Mouse (Mus musculus) heart, embryonic 10.5 days (tissue): ENCODE measurements around the gene Lrit3. TPM values are rescaled to one million over a fixed set of nuclear protein-coding genes. Genes with fewer than 3 reads are reported as not detected.
"Not testable (repeated sequence)": the region's sequence is repeated elsewhere in the genome, so short reads cannot be mapped to it uniquely, and the experiment has no call there.

Experiments
- DNase-seq: peaks from one replicate; pipeline ENCODE4 v3.0.0-alpha.2; 2017; ENCODE audit warnings: low spot score
- H3K27ac ChIP-seq: fragments of 300-500 bp; sonication (generic); 2 replicates; pipeline ENCODE4 v1.5.1; 2016; ENCODE audit warnings: mild to moderate bottlenecking
- H3K27me3 ChIP-seq: fragments of 300-500 bp; sonication (generic); 2 replicates; pipeline ENCODE4 v1.6.1; 2016; ENCODE audit warnings: mild to moderate bottlenecking; ENCODE audit not compliant: poor library complexity, insufficient read depth, severe bottlenecking
- H3K36me3 ChIP-seq: fragments of 300-500 bp; sonication (generic); 2 replicates; pipeline ENCODE4 v1.6.1; 2016; ENCODE audit warnings: mild to moderate bottlenecking, moderate library complexity
- H3K4me1 ChIP-seq: fragments of 300-500 bp; sonication (generic); 2 replicates; pipeline ENCODE4 v1.6.1; 2016; ENCODE audit warnings: mild to moderate bottlenecking
- H3K4me3 ChIP-seq: fragments of 300-500 bp; sonication (generic); 2 replicates; pipeline ENCODE4 v1.5.1; 2016; ENCODE audit warnings: mild to moderate bottlenecking, moderate library complexity
- H3K9me3 ChIP-seq: fragments of 300-500 bp; sonication (generic); 2 replicates; pipeline ENCODE4 v1.6.1; 2016; ENCODE audit warnings: mild to moderate bottlenecking, moderate library complexity
- WGBS: fragments of 180-500 bp; shearing (Covaris S2); methylation state at CpG from one replicate; pipeline ENCODE4 v1.1.7; 2016; 5-methylcytosine and 5-hydroxymethylcytosine counted together
- polyA plus RNA-seq: library from polyadenylated mRNA; unstranded; fragments of >200 nt; fragmentation: Nextera tagmentation; extraction: Ambion mirVana; gene quantifications from 2 replicates; pipeline ENCODE4 v1.2.1, GENCODE M21; 2016

Lrit3 gene
- polyA plus RNA-seq, 1 experiment from 2014 or later = 0.08 TPM

- Histone ChIP-seq H3K27me3 (peaks cover 10% of the 10 kb centered on the region; the same call in 1 of the 2 replicates), H3K4me1 (peaks cover 23% of the 10 kb centered on the region)
- H3K4me3 ChIP-seq, H3K9me3 ChIP-seq, H3K27ac ChIP-seq, H3K36me3 ChIP-seq, DNase-seq: not testable (repeated sequence)
- WGBS = 92% methylated on average over 1 of the region's 1 CpGs
These were observed 46.2 kb downstream of the Lrit3 start for GRCm38 (mm10) chr3:129757599-129757998.

GRCm38 (mm10) chr3:129754650-129755604 lies 48.9 kb downstream of the Lrit3 start, which contains the start of gene Egf:
TSS of gene Egf (minus strand) at chr3:129755316.
- H3K9me3 ChIP-seq = no peaks in the 10 kb centered on the region
- H3K4me3 ChIP-seq = peak within 1 kb of the TSS; percentile 51
- 0 out of 2 replicates have a peak within 1 kb of the TSS, but pooled peaks have one; percentile 17 for H3K27ac ChIP-seq
- no peaks in the 10 kb centered on the region for H3K36me3 ChIP-seq
- peaks cover 23% of the 10 kb centered on the region for H3K4me1 ChIP-seq
- 11% methylated on average over 20 of the region's 20 CpGs for WGBS
- no peak for DNase-seq
- peaks cover 10% of the 10 kb centered on the region; the same call in 1 of the 2 replicates for H3K27me3 ChIP-seq

DNA sequence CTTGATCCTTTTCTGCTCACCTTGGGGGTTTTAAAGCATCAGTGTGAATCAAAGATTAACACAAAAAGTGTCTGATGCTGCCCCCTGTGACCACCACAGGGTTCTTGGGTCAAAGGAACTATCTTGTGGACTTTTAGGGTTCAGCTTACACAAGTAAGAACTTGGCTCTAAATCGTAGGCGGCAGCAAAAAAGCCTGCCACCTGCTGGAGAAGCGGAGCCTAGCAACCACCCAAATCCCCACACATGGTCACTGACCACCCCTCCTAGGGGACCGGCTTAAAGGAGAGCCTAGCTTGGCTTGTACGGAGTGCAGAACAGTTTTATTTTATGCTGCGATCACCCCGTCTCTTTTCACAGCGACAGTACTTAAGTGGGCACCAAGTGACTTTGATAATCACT lies 59.0 kb downstream of the Lrit3 start:
- no peak overlapping the region for H3K27ac ChIP-seq
- 49% methylated on average over 8 of the region's 8 CpGs for WGBS
- DNase-seq = no peak

DNA sequence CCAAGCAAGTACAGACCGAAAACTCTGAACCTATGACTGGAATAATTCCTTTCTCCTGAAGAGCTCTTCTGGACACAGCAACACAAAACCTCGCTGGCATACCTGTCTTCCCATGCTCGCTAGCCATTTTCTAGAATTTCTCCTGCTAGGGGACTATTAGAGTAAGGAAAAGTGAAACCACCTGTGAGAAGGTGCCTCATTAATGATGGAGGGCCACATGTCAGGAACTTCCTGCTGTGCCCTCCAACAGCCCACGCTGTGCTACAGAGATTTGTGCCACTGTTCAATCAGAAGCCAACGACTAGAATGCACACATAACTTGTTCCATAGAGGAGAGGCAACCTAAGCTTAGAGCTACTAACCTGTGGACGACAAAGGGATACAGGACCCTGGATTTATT lies 61.0 kb downstream of the Lrit3 start:
- no peaks in the 10 kb centered on the region for H3K27me3 ChIP-seq
- H3K4me1 ChIP-seq = no peaks in the 10 kb centered on the region
- 77% methylated on average over 6 of the region's 6 CpGs for WGBS
- DNase-seq = no peak
- H3K27ac ChIP-seq = no peak overlapping the region
- no peaks in the 10 kb centered on the region for H3K9me3 ChIP-seq
- no peaks in the 10 kb centered on the region for H3K36me3 ChIP-seq
- H3K4me3 ChIP-seq = no peak overlapping the region

More for the DNA sequence above, 59.0 kb downstream of the Lrit3 start:
- Histone ChIP-seq H3K27me3 (no peaks in the 10 kb centered on the region), H3K4me3 (no peak overlapping the region), H3K4me1 (no peaks in the 10 kb centered on the region), H3K36me3 (no peaks in the 10 kb centered on the region), H3K9me3 (no peaks in the 10 kb centered on the region)

DNA sequence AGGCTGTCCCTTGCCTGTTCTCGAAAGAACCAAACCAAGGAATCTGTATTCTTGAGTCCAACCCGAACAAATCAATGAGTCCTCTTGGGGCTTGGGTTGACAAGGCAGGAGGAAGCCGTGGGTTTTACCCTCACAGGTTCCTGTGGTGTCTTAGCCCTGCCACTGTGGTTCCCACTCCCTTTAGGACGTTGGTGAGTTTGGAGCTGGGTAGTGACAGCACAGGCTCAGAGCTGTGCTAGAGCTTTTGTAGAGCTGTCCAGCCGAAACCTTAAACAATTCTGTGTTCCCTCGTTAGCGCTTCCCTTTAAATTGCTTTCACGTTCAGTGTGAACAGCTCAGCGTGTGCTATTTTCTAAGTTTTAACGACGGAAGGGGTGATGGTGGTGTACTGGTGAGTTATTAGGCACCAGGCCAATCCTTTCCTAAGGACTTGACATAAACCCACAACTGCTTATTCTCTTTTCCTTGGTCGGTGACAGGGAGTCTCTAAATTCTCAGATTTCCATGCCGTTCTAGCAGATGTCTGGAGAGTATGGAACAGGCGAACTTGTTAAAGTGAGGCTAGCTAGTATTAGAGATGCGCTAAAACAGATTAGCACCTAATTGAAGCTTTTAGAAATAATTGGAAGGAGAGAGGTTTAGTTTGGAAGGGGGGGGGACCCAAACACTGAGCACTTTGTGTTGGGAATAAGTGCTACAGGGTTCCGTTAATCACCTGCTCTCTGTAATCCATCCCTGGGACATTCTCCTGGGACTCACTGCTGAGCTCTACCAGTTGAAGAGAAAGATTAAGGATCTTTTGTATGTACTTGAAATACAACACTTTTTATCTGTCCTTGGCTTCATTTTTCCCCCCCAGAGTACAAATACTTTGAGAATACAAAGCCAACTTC lies 65.3 kb downstream of the Lrit3 start:
- no peak for DNase-seq
- Histone ChIP-seq H3K4me3 (no peak overlapping the region), H3K9me3 (no peaks in the 10 kb centered on the region), H3K36me3 (no peaks in the 10 kb centered on the region), H3K27me3 (no peaks in the 10 kb centered on the region), H3K4me1 (no peaks in the 10 kb centered on the region), H3K27ac (no peak overlapping the region)
- 76% methylated on average over 16 of the region's 16 CpGs for WGBS

Other genes with a start within 250 kb of the Lrit3 start
- 1.1 and 1.3 TPM in 2 replicates for gene Egf, start 48.7 kb downstream of the Lrit3 start, polyA plus RNA-seq
- gene Rrh, start 18.6 kb upstream of the Lrit3 start, polyA plus RNA-seq = not detected in 2 replicates
- gene Gar1, start 27.4 kb upstream of the Lrit3 start, polyA plus RNA-seq = 59.0 and 97.1 TPM in 2 replicates
- gene Cfi, start 31.9 kb upstream of the Lrit3 start, polyA plus RNA-seq = 0.67 and 5.9 TPM in 2 replicates
- 53.3 and 64.1 TPM in 2 replicates for gene Pla2g12a, start 74.6 kb upstream of the Lrit3 start, polyA plus RNA-seq
- 78.4 and 99.8 TPM in 2 replicates for gene Casp6, start 97.4 kb upstream of the Lrit3 start, polyA plus RNA-seq
- gene Mcub, start 166.2 kb upstream of the Lrit3 start, polyA plus RNA-seq = 3.9 and 6.0 TPM in 2 replicates